Mouse (Mus musculus): ENCODE results near the gene Gm3045. TPM values are rescaled to one million over a fixed set of nuclear protein-coding genes. Genes with fewer than 3 reads are reported as not detected.

The Gm3045 gene
- polyA plus RNA-seq, 1 experiment from 2014 or later = not detected

- no peaks in the 10 kb centered on the region for H3K9me3 ChIP-seq
- H3K4me3 ChIP-seq = no peak overlapping the region
- DNase-seq (ENCODE audit: low spot score) = no peak
- 0 out of 2 replicates have a peak, but pooled peaks cover 4% of the 10 kb centered on the region for H3K27me3 ChIP-seq (ENCODE audit: insufficient read depth, poor library complexity, severe bottlenecking)
- H3K27ac ChIP-seq = no peak overlapping the region; the same call in 1 of the 2 replicates
- WGBS = 76% methylated on average over 5 of the region's 5 CpGs
- H3K4me1 ChIP-seq (replicated peaks) = peaks cover 15% of the 10 kb centered on the region
- no peaks in the 10 kb centered on the region for H3K36me3 ChIP-seq
Observed at GRCm38 (mm10) chr13:56476790-56477189, 50.4 kb downstream of the Gm3045 start.

GRCm38 (mm10) chr13:56477271-56477670, 50.9 kb downstream of the Gm3045 start:
- Histone ChIP-seq H3K27me3 (ENCODE audit: insufficient read depth, poor library complexity, severe bottlenecking) (0 out of 2 replicates have a peak, but pooled peaks cover 4% of the 10 kb centered on the region), H3K4me3 (no peak overlapping the region), H3K9me3 (no peaks in the 10 kb centered on the region), H3K36me3 (no peaks in the 10 kb centered on the region), H3K27ac (no peak overlapping the region), H3K4me1 (replicated peaks) (peaks cover 15% of the 10 kb centered on the region)
- DNase-seq (ENCODE audit: low spot score) = no peak
- 58% methylated on average over 6 of the region's 6 CpGs for WGBS

GRCm38 (mm10) chr13:56478027-56478426, 51.6 kb downstream of the Gm3045 start:
- Histone ChIP-seq H3K9me3 (no peaks in the 10 kb centered on the region), H3K4me3 (no peak overlapping the region), H3K27me3 (ENCODE audit: insufficient read depth, poor library complexity, severe bottlenecking) (0 out of 2 replicates have a peak, but pooled peaks cover 4% of the 10 kb centered on the region), H3K27ac (no peak overlapping the region), H3K36me3 (no peaks in the 10 kb centered on the region), H3K4me1 (replicated peaks) (peaks cover 15% of the 10 kb centered on the region)
- no peak for DNase-seq (ENCODE audit: low spot score)
- WGBS = 78% methylated on average over 6 of the region's 6 CpGs

- Histone ChIP-seq H3K27ac (no peak within 1 kb of the TSS), H3K36me3 (no peaks in the 10 kb centered on the region), H3K4me1 (replicated peaks) (peaks cover 4% of the 10 kb centered on the region), H3K9me3 (no peaks in the 10 kb centered on the region), H3K27me3 (ENCODE audit: insufficient read depth, poor library complexity, severe bottlenecking) (no peaks in the 10 kb centered on the region), H3K4me3 (no peak within 1 kb of the TSS)
- WGBS = 85% methylated on average over 3 of the region's 3 CpGs
- no peak for DNase-seq (ENCODE audit: low spot score)
Observed at GRCm38 (mm10) chr13:56482146-56482545, 55.8 kb downstream of the Gm3045 start, which contains the start of gene Il9. Gene Il9 (minus strand): TSS chr13:56482246.

Other genes starting within 250 kb of the Gm3045 start
- 1.2 and 1.4 TPM in 2 replicates for gene Tifab, start 247.7 kb upstream of the Gm3045 start, polyA plus RNA-seq (2016; fragmentation: Nextera tagmentation; extraction: Ambion mirVana)
- 28.4 and 33.7 TPM in 2 replicates for gene Neurog1, start 174.4 kb upstream of the Gm3045 start, polyA plus RNA-seq (2016; fragmentation: Nextera tagmentation; extraction: Ambion mirVana)
- 6.1 and 12.5 TPM in 2 replicates for gene Cxcl14, start 130.0 kb upstream of the Gm3045 start, polyA plus RNA-seq (2016; fragmentation: Nextera tagmentation; extraction: Ambion mirVana)
- gene Slc25a48, start 11.8 kb downstream of the Gm3045 start, polyA plus RNA-seq (2016; fragmentation: Nextera tagmentation; extraction: Ambion mirVana) = 0.12 TPM in 1 of 2 replicates, not detected in the other
- not detected in 2 replicates for gene Il9, start 55.7 kb downstream of the Gm3045 start, polyA plus RNA-seq (2016; fragmentation: Nextera tagmentation; extraction: Ambion mirVana)
- gene Fbxl21, start 95.9 kb downstream of the Gm3045 start, polyA plus RNA-seq (2016; fragmentation: Nextera tagmentation; extraction: Ambion mirVana) = 1.4 and 3.2 TPM in 2 replicates
- not detected in 2 replicates for gene Lect2, start 121.9 kb downstream of the Gm3045 start, polyA plus RNA-seq (2016; fragmentation: Nextera tagmentation; extraction: Ambion mirVana)
- gene Tgfbi, start 182.9 kb downstream of the Gm3045 start, polyA plus RNA-seq (2016; fragmentation: Nextera tagmentation; extraction: Ambion mirVana) = 38.4 and 42.9 TPM in 2 replicates

Measured in hindbrain, embryonic 10.5 days (tissue).